Mouse (Mus musculus): ENCODE measurements around the gene Rab33a.
A peak's percentile ranks its signal among the peaks of the same experiment; 100 is the strongest.

The Rab33a gene

DNA sequence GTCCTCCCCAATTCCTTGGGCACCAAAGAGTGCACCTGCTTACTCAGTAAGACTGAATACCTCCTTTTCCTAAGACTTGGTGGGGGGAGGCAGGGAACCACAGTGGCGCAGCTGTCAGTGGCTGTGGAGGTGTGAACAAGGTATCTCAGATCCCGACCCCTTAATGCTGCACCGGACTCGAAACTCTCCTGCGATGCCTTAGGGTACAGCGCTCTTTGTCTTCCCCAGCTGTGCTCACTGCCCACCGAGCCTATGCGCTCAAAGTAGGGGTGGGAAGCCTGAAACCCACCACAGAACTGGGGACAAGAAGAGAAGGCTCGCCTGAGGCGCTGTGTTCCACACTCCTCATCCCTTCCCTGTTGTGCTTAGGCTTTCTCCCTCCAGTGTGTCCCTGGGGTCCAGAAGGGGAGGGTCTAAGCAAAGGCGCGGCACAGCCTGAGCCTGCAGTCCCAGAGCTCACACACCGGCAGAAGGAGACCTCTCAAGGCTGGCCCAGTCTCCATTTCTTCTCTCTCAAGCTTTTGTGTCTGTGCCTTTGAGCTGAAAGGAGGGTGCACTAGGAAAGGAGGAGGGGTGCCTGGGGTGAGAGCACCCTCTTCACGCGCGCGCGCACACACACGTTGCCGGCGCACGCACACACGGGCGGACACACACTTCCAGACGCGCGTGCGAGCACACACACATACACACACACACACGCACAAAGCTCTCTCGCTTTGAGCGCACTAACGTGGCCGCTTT is at the start of gene Rab33a:
Gene Rab33a (plus strand): TSS at position 478 of the 741 bp plus-strand sequence.
- peak; percentile 44 to 50 for DNase-seq (ENCODE audit: low spot score in 2 of 2)

DNA sequence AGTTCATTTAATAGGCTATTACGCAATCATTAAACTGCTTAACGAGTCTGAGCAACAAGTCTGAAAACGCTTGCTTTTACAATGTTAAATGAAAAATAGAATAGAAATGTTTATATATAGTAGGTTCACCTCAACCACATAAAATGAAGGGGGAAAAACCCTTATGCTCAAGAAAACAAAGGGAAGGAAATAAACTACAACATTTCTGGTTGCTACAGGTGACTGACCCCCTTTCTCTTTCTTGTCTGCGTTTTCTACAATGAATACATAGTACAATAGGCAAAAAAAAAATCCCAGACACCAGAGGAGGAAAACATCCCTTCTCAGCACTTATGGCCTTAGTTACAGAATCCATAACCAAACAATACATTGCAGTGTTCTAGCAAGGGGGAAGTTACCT is 38.0 kb upstream of the Rab33a start:
- DNase-seq (ENCODE audit: low spot score in 2 of 2) = no peak

DNA sequence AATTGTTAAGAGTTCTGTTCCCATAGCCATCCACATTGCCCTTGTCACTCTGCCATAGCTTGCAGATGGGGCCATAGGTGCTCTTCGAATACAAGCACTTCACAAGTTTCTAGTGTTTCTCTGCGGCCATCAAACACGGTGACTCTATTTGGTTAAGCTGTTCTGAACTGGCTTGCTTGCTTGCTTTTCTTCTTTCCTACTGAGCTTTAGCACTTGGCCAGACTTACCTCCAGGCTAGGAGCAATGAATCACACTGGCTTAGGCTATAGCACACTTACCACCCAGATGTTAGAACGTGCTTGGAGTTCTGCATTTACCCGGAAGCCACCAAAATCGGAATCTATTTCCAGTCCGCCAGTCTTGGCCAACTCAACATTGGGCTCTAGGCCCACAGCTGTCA is 37.4 kb upstream of the Rab33a start:
- DNase-seq (ENCODE audit: low spot score in 2 of 2) = no peak

DNA sequence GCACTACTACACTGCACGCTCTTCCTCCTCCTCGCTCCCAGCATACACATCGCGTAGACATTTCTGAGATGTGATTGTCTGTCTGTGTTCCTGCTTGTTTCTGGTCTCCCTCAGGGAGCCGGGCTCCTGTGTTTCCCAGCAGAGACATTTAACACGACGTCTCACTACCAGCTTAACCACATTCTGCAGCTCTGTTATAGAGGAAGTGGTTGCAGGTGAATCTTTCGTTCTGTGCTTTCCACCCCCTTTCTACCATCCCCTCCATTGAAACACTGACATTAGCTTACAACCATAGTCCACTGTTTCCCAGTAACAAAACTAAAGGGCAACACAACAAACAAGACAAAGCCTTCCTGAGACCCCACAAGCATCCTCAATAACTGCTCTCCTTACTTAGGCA is 25.3 kb upstream of the Rab33a start:
- no peak for DNase-seq (ENCODE audit: low spot score in 2 of 2)

DNA sequence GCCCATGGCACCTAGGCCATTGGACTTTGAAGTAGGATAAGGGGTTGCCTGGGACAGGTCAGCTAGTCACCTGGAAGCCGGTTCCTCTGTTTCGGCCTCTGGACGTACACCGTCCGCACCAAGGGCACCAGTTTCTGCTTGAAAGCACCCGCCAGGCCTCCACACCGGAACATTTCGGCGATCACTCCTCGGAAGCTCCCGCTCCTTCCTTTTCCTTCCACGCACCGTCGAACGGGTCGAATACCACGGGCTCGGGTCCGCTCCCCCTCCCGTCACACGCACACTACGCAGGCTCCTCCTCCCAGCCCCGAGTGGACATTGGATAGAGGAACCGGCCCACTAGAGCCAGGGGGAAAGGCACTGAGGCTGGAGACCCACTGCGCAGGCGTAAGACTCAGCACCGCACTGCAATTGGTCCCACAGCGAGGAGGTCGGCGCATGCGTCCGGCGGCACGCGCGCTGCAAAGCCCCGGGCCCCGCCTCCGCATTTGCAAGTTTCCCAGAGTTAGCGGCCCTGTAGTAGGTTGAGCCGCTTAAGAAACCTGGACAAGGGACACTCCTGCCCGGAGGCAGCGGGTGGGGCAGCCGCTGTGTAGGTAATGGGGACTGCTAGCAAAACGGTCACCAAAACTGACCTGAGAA is 5.8 kb upstream of the Rab33a start, which contains the start of gene Aifm1:
Gene Aifm1 (minus strand): TSS at position 398 of the 642 bp plus-strand sequence.
- DNase-seq (ENCODE audit: low spot score in 2 of 2) = peak; percentile 88 to 90

DNA sequence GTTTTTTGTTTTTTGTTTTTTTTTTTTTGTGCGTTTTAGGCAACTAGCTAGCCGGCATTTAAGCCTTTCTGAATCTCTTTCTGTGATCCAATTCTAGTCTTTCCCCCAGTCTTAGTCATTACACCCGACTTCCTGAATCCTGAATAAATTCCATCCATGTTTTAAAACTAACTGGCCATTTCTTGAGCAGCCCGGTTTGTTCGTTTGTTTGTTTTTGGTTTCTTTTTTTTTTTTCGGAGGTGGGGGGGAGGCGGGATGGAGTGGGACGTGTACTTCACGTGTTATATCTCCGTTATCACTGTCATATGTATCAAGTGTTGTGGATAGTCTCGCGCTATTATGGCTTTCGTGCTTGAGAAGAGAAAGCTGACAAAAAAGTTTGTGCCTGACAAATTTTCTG is 5.3 kb upstream of the Rab33a start:
- no peak for DNase-seq (ENCODE audit: low spot score in 2 of 2)

DNA sequence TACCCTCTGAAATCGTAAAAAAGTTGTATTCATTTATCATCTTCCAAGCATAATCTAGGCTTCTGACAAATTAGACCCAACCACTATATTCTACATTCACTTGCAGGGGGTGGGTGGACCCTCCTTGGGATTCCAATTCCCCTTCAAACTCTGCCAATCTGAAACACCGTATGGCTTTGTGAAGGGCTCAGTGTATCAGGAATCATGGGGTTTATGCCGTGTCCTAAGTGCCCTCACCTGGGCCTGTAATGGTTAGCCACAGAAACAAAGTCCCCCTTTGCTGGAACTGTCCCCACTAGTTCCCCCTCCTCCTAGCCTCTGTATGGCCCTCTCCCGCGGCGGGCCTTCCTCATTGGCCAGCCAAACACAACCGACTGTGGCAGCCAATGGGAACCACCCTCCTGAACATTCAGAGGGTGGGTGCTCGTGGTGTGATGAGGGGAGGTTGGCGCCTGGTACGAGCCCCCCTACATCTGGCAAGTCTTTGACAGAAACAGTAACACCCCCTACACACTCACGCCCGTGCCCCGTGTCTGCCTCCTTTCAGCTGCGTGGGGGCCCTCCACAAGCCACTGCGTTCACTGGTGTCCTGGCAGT is 776 bp upstream of the Rab33a start:
- DNase-seq (ENCODE audit: low spot score in 2 of 2) = peak in 1 of 2 experiments; percentile 34

DNA sequence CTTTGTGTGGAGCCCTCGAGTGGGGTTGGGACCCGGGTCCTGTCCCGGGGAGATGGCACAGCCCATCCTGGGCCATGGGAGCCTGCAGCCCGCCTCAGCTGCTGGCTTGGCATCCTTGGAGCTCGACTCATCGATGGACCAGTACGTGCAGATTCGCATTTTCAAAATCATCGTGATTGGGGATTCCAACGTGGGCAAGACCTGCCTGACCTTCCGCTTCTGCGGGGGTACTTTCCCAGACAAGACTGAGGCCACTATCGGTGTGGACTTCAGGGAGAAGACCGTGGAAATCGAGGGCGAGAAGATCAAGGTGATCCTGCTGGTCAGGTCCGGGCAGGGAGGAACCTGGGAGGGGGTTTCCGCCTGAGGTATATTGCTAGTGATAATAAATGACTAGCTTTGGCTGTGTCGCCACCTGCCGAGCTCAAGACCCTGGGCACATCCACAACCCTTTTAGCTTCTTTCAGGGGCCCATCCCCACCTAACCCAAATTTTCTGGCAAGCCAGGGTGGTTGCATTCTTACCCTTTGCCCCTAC is 532 bp downstream of the Rab33a start:
- DNase-seq (ENCODE audit: low spot score in 2 of 2) = no peak

DNA sequence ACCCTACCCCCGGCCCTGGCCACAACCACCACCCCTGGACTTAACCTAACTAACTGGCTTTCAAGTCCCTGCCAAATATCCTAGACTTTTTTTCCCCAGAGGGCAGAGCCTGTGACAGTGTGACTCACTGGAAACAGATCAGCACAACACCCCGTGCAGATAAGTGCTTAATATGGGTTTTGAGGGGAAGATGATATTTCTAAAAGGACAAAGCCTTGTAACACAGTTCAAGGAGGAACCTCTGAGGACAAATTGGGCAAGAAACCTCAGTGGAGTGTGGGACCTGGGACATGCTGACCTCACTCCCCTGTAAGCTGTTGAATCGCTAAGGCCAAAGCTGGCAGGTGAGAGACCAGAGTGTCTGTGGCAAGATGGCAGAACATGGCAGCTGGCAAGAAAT is 2.6 kb downstream of the Rab33a start:
- DNase-seq (ENCODE audit: low spot score in 2 of 2) = no peak

DNA sequence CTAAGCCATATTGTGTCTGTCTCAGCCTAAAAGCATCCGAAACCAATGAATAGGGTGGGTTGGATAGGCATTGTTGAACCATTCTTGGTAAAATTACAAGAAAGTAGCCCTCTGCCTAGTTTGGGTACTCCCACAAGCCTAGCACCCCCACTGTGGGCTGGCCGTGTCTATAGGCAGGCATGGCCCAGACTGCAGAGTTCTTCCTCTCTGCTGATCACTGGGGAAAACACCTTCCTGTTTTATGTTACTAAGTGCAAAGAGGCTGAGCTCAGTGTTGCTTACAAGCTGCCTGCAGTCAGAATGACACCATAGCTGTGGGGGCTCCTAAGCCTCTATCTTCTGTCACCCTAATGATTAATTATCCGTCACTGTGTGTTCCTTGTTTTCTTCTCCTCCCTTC is 4.4 kb downstream of the Rab33a start:
- no peak for DNase-seq (ENCODE audit: low spot score in 2 of 2)

DNA sequence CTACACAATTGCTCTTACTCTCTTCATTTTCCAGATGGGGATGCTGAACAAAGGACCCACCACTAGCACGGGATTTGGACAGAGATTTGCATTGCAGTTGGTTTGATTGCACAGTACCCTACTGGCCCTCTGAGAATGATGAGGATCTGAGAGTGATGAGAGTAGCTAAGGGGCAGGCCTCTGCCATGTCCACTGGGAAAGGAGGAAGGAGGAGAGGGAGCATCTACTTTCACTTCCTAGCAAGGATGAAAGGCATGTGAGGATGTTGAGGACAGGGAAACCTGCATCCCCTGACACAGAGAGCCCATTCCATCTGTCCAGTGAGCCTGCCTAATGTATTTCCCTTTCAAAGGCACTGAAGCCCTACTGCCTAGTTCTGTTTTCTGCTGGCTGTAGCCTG is 6.2 kb downstream of the Rab33a start:
- no peak for DNase-seq (ENCODE audit: low spot score in 2 of 2)

DNA sequence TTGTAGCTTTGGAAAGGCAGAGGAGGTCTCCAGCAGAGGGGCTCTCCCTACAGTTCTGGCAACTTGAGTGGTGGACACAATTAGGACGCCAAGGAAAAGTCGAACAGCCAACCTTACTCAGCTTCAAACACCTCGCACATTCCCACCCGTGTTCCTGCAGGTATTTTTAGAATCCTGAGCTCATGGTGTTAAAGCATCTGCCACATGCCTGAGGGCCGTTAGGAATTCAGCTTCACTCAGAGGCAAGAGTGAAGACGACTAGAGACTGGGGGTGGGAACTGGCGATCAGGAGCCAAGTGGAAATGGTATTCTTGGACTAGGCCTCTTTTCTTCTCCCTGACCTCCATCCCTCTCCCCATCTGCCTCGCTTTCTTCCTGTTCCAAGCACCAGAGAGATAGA is 6.8 kb downstream of the Rab33a start:
- peak; percentile 45 to 74 for DNase-seq (ENCODE audit: low spot score in 2 of 2)

DNA sequence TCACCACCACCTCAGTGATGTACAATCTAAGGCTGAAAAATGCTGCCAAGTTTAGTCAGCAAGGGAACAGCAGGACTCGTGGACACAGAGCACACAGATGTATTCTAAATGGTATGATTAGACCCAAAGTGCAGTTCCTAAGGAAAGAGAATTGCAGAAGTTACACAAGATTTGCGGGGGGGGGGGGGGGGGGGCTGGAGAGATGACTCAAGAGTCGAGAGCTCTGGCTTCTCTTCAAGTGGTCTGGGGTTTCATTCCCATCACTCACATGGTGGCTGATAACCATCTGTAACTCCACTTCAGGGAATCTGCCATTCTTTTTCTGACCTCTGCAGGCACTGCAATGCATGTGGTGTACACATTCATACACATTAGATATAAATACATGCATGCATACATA is 7.3 kb downstream of the Rab33a start:
- DNase-seq (ENCODE audit: low spot score in 2 of 2) = no peak

DNA sequence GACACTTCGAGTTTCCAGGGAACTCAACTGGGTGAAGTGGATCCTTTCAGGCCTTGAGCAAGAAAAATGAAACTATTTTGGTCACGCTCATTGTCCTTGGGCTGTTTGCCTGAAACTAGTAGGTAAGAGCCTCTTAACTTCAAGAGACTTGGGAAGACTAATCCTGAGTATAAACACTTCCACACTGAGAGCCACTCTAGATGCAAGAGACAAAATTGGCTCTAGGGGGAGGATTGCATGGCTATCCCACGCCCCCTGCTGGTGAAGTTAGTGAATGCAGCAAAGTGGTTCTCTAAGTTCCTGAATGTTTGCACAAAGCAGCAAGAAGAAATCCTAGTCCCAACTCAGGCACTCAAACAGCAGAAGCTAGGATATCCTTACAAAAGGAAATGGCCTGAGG is 13.1 kb downstream of the Rab33a start:
- peak; percentile 66 to 85 for DNase-seq (ENCODE audit: low spot score in 2 of 2)
